Mouse (Mus musculus): ENCODE measurements around the gene Pakap. TPM values are rescaled to one million over a fixed set of nuclear protein-coding genes. Genes with fewer than 3 reads are reported as not detected.

Pakap gene
- polyA plus RNA-seq (2015; fragmentation: Nextera tagmentation; extraction: Ambion mirVana), result 32.6 and 34.5 TPM in 2 replicates

GRCm38 (mm10) chr4:57567666-57568206 lies at the start of gene Pakap:
Gene Pakap (plus strand): TSS chr4:57568179.
- peak within 1 kb of the TSS; percentile 85 for H3K4me2 ChIP-seq (replicated peaks)
- ATAC-seq (ENCODE audit: low FRiP score, low read depth), result peak; percentile 80

GRCm38 (mm10) chr4:57523456-57523855 lies 44.5 kb upstream of the Pakap start:
- 97% methylated on average over 15 of the region's 15 CpGs for WGBS
- ATAC-seq (ENCODE audit: low FRiP score, low read depth), result no peak
- no peak overlapping the region for H3K9ac ChIP-seq

More at GRCm38 (mm10) chr4:57567666-57568206, at the start of gene Pakap:
- under 1% methylated on average over 48 of the region's 51 CpGs for WGBS
- 0 out of 2 replicates have a peak, but pooled peaks cover 3% of the 10 kb centered on the region for H3K36me3 ChIP-seq
- peak within 1 kb of the TSS; percentile 66 for H3K4me3 ChIP-seq
- no peaks in the 10 kb centered on the region for H3K9me3 ChIP-seq
- H3K4me1 ChIP-seq, result peaks cover 45% of the 10 kb centered on the region
- peak within 1 kb of the TSS; percentile 95 for H3K27ac ChIP-seq
- H3K9ac ChIP-seq, result peak within 1 kb of the TSS; percentile 73
- H3K27me3 ChIP-seq, result no peaks in the 10 kb centered on the region

GRCm38 (mm10) chr4:57524461-57524860 lies 43.5 kb upstream of the Pakap start:
- no peaks in the 10 kb centered on the region for H3K27me3 ChIP-seq
- no peaks in the 10 kb centered on the region for H3K36me3 ChIP-seq
- H3K4me1 ChIP-seq, result 0 out of 2 replicates have a peak, but pooled peaks cover 4% of the 10 kb centered on the region
- ATAC-seq (ENCODE audit: low FRiP score, low read depth), result no peak
- H3K27ac ChIP-seq, result no peak overlapping the region
- no peak overlapping the region for H3K4me2 ChIP-seq (replicated peaks)
- no peaks in the 10 kb centered on the region for H3K9me3 ChIP-seq
- H3K4me3 ChIP-seq, result no peak overlapping the region
- WGBS, result 80% methylated on average over 3 of the region's 3 CpGs
- H3K9ac ChIP-seq, result no peak overlapping the region

More at GRCm38 (mm10) chr4:57523456-57523855, 44.5 kb upstream of the Pakap start:
- Histone ChIP-seq H3K27me3 (no peaks in the 10 kb centered on the region), H3K4me2 (replicated peaks) (no peak overlapping the region), H3K27ac (no peak overlapping the region), H3K4me1 (0 out of 2 replicates have a peak, but pooled peaks cover 4% of the 10 kb centered on the region), H3K9me3 (no peaks in the 10 kb centered on the region), H3K36me3 (no peaks in the 10 kb centered on the region), H3K4me3 (no peak overlapping the region)

GRCm38 (mm10) chr4:57525221-57526011 lies 42.6 kb upstream of the Pakap start:
- no peak overlapping the region for H3K27ac ChIP-seq
- no peaks in the 10 kb centered on the region; the same call in 1 of the 2 replicates for H3K4me1 ChIP-seq
- no peaks in the 10 kb centered on the region for H3K36me3 ChIP-seq
- WGBS, result 82% methylated on average over 9 of the region's 9 CpGs
- H3K9ac ChIP-seq, result no peak overlapping the region
- H3K4me2 ChIP-seq (replicated peaks), result no peak overlapping the region
- H3K9me3 ChIP-seq, result no peaks in the 10 kb centered on the region
- no peak overlapping the region for H3K4me3 ChIP-seq
- no peaks in the 10 kb centered on the region for H3K27me3 ChIP-seq
- no peak for ATAC-seq (ENCODE audit: low FRiP score, low read depth)

GRCm38 (mm10) chr4:57528296-57528695 lies 39.7 kb upstream of the Pakap start:
- H3K4me1 ChIP-seq, result no peaks in the 10 kb centered on the region; the same call in 1 of the 2 replicates
- no peaks in the 10 kb centered on the region for H3K27me3 ChIP-seq
- no peak overlapping the region for H3K4me2 ChIP-seq (replicated peaks)
- H3K9ac ChIP-seq, result no peak overlapping the region
- ATAC-seq (ENCODE audit: low FRiP score, low read depth), result no peak
- H3K36me3 ChIP-seq, result no peaks in the 10 kb centered on the region
- H3K27ac ChIP-seq, result no peak overlapping the region
- H3K9me3 ChIP-seq, result no peaks in the 10 kb centered on the region; the same call in 1 of the 2 replicates
- H3K4me3 ChIP-seq, result no peak overlapping the region

GRCm38 (mm10) chr4:57533686-57534085 lies 34.3 kb upstream of the Pakap start:
- H3K36me3 ChIP-seq, result no peaks in the 10 kb centered on the region
- H3K4me1 ChIP-seq, result peaks cover 12% of the 10 kb centered on the region
- WGBS, result 80% methylated on average over 6 of the region's 6 CpGs
- no peak overlapping the region for H3K9ac ChIP-seq
- no peaks in the 10 kb centered on the region; the same call in 1 of the 2 replicates for H3K9me3 ChIP-seq
- no peak overlapping the region for H3K4me2 ChIP-seq (replicated peaks)
- H3K27me3 ChIP-seq, result no peaks in the 10 kb centered on the region
- no peak overlapping the region for H3K4me3 ChIP-seq
- no peak overlapping the region for H3K27ac ChIP-seq
- no peak for ATAC-seq (ENCODE audit: low FRiP score, low read depth)

- no peak overlapping the region for H3K27ac ChIP-seq
- 58% methylated on average over 6 of the region's 6 CpGs for WGBS
- no peaks in the 10 kb centered on the region for H3K27me3 ChIP-seq
- ATAC-seq (ENCODE audit: low FRiP score, low read depth), result no peak
- no peaks in the 10 kb centered on the region; the same call in 1 of the 2 replicates for H3K9me3 ChIP-seq
- no peak overlapping the region for H3K9ac ChIP-seq
- H3K4me1 ChIP-seq, result peaks cover 12% of the 10 kb centered on the region
- no peak overlapping the region for H3K4me3 ChIP-seq
- H3K36me3 ChIP-seq, result no peaks in the 10 kb centered on the region
- H3K4me2 ChIP-seq (replicated peaks), result no peak overlapping the region
Measured at GRCm38 (mm10) chr4:57534232-57534631, 33.7 kb upstream of the Pakap start.

GRCm38 (mm10) chr4:57535087-57535486 lies 32.9 kb upstream of the Pakap start:
- Histone ChIP-seq H3K4me3 (no peak overlapping the region), H3K4me2 (replicated peaks) (no peak overlapping the region), H3K27me3 (no peaks in the 10 kb centered on the region), H3K9ac (no peak overlapping the region), H3K4me1 (peaks cover 12% of the 10 kb centered on the region), H3K36me3 (no peaks in the 10 kb centered on the region), H3K9me3 (no peaks in the 10 kb centered on the region; the same call in 1 of the 2 replicates), H3K27ac (no peak overlapping the region)
- WGBS, result 87% methylated on average over 4 of the region's 4 CpGs
- ATAC-seq (ENCODE audit: low FRiP score, low read depth), result no peak

GRCm38 (mm10) chr4:57538029-57538688 lies 29.8 kb upstream of the Pakap start:
- H3K27me3 ChIP-seq, result no peaks in the 10 kb centered on the region
- peaks cover 17% of the 10 kb centered on the region for H3K4me1 ChIP-seq
- H3K9ac ChIP-seq, result no peak overlapping the region
- H3K36me3 ChIP-seq, result no peaks in the 10 kb centered on the region
- no peak overlapping the region for H3K4me3 ChIP-seq
- H3K4me2 ChIP-seq (replicated peaks), result no peak overlapping the region
- 20% methylated on average over 4 of the region's 4 CpGs for WGBS
- H3K9me3 ChIP-seq, result no peaks in the 10 kb centered on the region
- H3K27ac ChIP-seq, result peak overlapping the region; percentile 65
- ATAC-seq (ENCODE audit: low FRiP score, low read depth), result 0 out of 2 replicates have a peak, but pooled peaks have one; percentile 48

- WGBS, result 2% methylated on average over 6 of the region's 6 CpGs
- Histone ChIP-seq H3K9me3 (no peaks in the 10 kb centered on the region), H3K4me3 (no peak overlapping the region), H3K4me2 (replicated peaks) (peak overlapping the region; percentile 38), H3K9ac (0 out of 2 replicates have a peak overlapping the region, but pooled peaks have one; percentile 25), H3K27ac (peak overlapping the region; percentile 91), H3K27me3 (no peaks in the 10 kb centered on the region), H3K36me3 (no peaks in the 10 kb centered on the region), H3K4me1 (peaks cover 37% of the 10 kb centered on the region)
- peak; percentile 89 for ATAC-seq (ENCODE audit: low FRiP score, low read depth)
Measured at GRCm38 (mm10) chr4:57543692-57544256, 24.2 kb upstream of the Pakap start.

- Histone ChIP-seq H3K4me3 (no peak overlapping the region), H3K27ac (no peak overlapping the region), H3K4me2 (replicated peaks) (no peak overlapping the region), H3K9ac (no peak overlapping the region), H3K27me3 (no peaks in the 10 kb centered on the region), H3K36me3 (no peaks in the 10 kb centered on the region), H3K9me3 (no peaks in the 10 kb centered on the region), H3K4me1 (peaks cover 39% of the 10 kb centered on the region)
- WGBS, result 71% methylated on average over 7 of the region's 7 CpGs
- ATAC-seq (ENCODE audit: low FRiP score, low read depth), result no peak
Measured at GRCm38 (mm10) chr4:57547785-57548184, 20.2 kb upstream of the Pakap start.
